Mouse (Mus musculus) megakaryocyte, embryonic 14.5 days (primary cell): ENCODE measurements around the gene Antxr2.

Experiments
- FLI1 ChIP-seq: IDR thresholded peaks from 2 replicates; pipeline ENCODE4 v1.6.1; 2012; ENCODE audit warnings: low read length, inconsistent platforms, mixed read lengths
- GATA1 ChIP-seq: IDR thresholded peaks from 3 replicates; pipeline ENCODE4 v1.6.1; 2012; ENCODE audit warnings: mixed read lengths, low read length, inconsistent platforms, borderline replicate concordance

DNA sequence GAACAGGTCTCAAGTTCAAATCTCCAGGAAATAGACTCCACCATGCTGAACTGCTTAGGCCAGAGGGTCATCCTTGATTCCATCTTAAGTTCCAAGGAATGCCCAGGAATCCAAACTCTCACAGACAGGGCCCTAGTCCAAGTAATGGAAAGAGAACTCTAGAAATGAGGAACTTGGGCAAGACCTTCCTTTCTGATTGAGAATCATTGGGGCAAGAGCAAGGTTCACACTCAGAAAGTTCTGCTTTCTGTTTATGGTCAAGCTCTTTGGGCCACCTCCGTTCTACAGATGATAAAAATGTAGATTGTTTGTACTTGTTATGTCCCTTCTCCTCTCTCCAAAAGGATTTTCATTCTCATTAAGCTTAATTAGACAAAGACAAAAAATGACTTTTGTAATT is 24.0 kb upstream of the Antxr2 start:
- no peak for TF ChIP-seq GATA1
- TF ChIP-seq FLI1: no peak
